12 mouse cellular contexts compared by ENCODE assay signal in genomic region chr1:155239169-155239568, GRCm38 (mm10). TPM values are rescaled to one million over a fixed set of nuclear protein-coding genes. Genes with fewer than 3 reads are reported as not detected.
A peak's percentile ranks its signal among the peaks of the same experiment; 100 is the strongest.
DNase-seq lines count a peak whose midpoint lies in the region; ATAC-seq and TF ChIP-seq lines count a peak whose summit lies in the region.
"Had no signal": no experiment of that assay in that cellular context is flagged by ENCODE, and none has a peak within 500 bp of the region (broad histone marks: within the 10 kb centered on the region; RNA-seq: fewer than 3 reads in every experiment).

No protein-coding gene starts in this region.

- H3K4me3 ChIP-seq in forebrain, embryonic 10.5 days: no peak overlapping the region
- no peak overlapping the region for H3K4me3 ChIP-seq in forebrain, embryonic 15.5 days
- no peak overlapping the region for H3K4me3 ChIP-seq in hindbrain, embryonic 10.5 days
- H3K4me3 ChIP-seq in hindbrain, postnatal 0 days (ENCODE audit: low read length): no peak overlapping the region

- peak overlapping the region; percentile 52 for H3K27ac ChIP-seq in forebrain, embryonic 10.5 days
- no peak overlapping the region for H3K27ac ChIP-seq in forebrain, embryonic 15.5 days (replicated peaks)
- H3K27ac ChIP-seq in hindbrain, embryonic 10.5 days: peak overlapping the region; percentile 17; the same call in 1 of the 2 replicates
- H3K27ac ChIP-seq in hindbrain, postnatal 0 days: no peak overlapping the region

- H3K9me3 ChIP-seq in forebrain, embryonic 10.5 days: no peaks in the 10 kb centered on the region
- H3K9me3 ChIP-seq in forebrain, embryonic 15.5 days: no peaks in the 10 kb centered on the region
- no peaks in the 10 kb centered on the region for H3K9me3 ChIP-seq in hindbrain, embryonic 10.5 days
- no peaks in the 10 kb centered on the region for H3K9me3 ChIP-seq in hindbrain, postnatal 0 days (ENCODE audit: low read length)

- no peak for DNase-seq in forebrain, embryonic 10.5 days (ENCODE audit: extremely low spot score, low spot score)
- DNase-seq in hindbrain, embryonic 10.5 days (ENCODE audit: low spot score): no peak
- DNase-seq in hindbrain, postnatal 0 days (ENCODE audit: low spot score): no peak
- peak; percentile 30 for DNase-seq in retina, postnatal 1 day
- no peak for DNase-seq in retina, embryonic 14.5 days (ENCODE audit: low spot score)
- DNase-seq in embryo, embryonic 10 days (ENCODE audit: low spot score): no peak
- DNase-seq in yolk sac, embryonic 10.5 days (ENCODE audit: low spot score): no peak
- DNase-seq: cerebellum, postnatal 25 days; lung, adult 2 months; thymus, adult 2 months had no signal

- peaks cover 30% of the 10 kb centered on the region for H3K27me3 ChIP-seq in forebrain, embryonic 10.5 days (ENCODE audit: poor library complexity, severe bottlenecking)
- 0 out of 2 replicates have a peak, but pooled peaks cover 2% of the 10 kb centered on the region for H3K27me3 ChIP-seq in forebrain, embryonic 15.5 days
- peaks cover 20% of the 10 kb centered on the region for H3K27me3 ChIP-seq in hindbrain, embryonic 10.5 days (ENCODE audit: insufficient read depth, poor library complexity, severe bottlenecking)
- H3K27me3 ChIP-seq in hindbrain, postnatal 0 days (ENCODE audit: insufficient read depth, low read length): no peaks in the 10 kb centered on the region

- peaks cover 27% of the 10 kb centered on the region for H3K36me3 ChIP-seq in forebrain, embryonic 10.5 days (replicated peaks)
- H3K36me3 ChIP-seq in forebrain, embryonic 15.5 days: no peaks in the 10 kb centered on the region
- H3K36me3 ChIP-seq in hindbrain, embryonic 10.5 days: peaks cover 22% of the 10 kb centered on the region
- no peaks in the 10 kb centered on the region for H3K36me3 ChIP-seq in hindbrain, postnatal 0 days (ENCODE audit: insufficient read depth, low read length)

- no peak for ATAC-seq in forebrain, embryonic 15.5 days (replicated peaks)
- ATAC-seq in hindbrain, postnatal 0 days: no peak
- ATAC-seq: intestine, postnatal 0 days had no signal

- H3K9ac ChIP-seq in forebrain, embryonic 15.5 days (replicated peaks): no peak overlapping the region
- H3K9ac ChIP-seq in hindbrain, postnatal 0 days (replicated peaks; ENCODE audit: low read length): no peak overlapping the region

- peaks cover 66% of the 10 kb centered on the region for H3K4me1 ChIP-seq in forebrain, embryonic 10.5 days
- peaks cover 50% of the 10 kb centered on the region for H3K4me1 ChIP-seq in forebrain, embryonic 15.5 days
- H3K4me1 ChIP-seq in hindbrain, embryonic 10.5 days (replicated peaks): peaks cover 65% of the 10 kb centered on the region
- H3K4me1 ChIP-seq in hindbrain, postnatal 0 days (ENCODE audit: insufficient read depth, low read length): peaks cover 6% of the 10 kb centered on the region

- no peak for TF ChIP-seq CTCF in hindbrain, postnatal 0 days (IDR thresholded peaks at IDR 0.05; ENCODE audit: low read depth)

- WGBS in forebrain, embryonic 10.5 days: 63% methylated on average over 4 of the region's 4 CpGs
- WGBS in forebrain, embryonic 15.5 days: 53% methylated on average over 4 of the region's 4 CpGs
- WGBS in hindbrain, embryonic 10.5 days: 80% methylated on average over 4 of the region's 4 CpGs
- WGBS in hindbrain, postnatal 0 days: 75% methylated on average over 4 of the region's 4 CpGs

- no peak overlapping the region for H3K4me2 ChIP-seq in forebrain, embryonic 15.5 days (replicated peaks)
- H3K4me2 ChIP-seq in hindbrain, postnatal 0 days (ENCODE audit: low read depth, low read length): no peak overlapping the region

RNA-seq across cellular contexts. Expression of gene BC034090, which starts 5.1 kb away (rescaled TPM):
- polyA plus RNA-seq in forebrain, embryonic 10.5 days (2016; fragmentation: Nextera tagmentation; extraction: Ambion mirVana): 3.6 and 4.4 TPM in 2 replicates
- polyA plus RNA-seq in forebrain, embryonic 15.5 days (2015; fragmentation: Nextera tagmentation; extraction: Ambion mirVana): 3.3 and 4.9 TPM in 2 replicates
- polyA plus RNA-seq in hindbrain, embryonic 10.5 days (2016; fragmentation: Nextera tagmentation; extraction: Ambion mirVana): 5.3 and 6.2 TPM in 2 replicates
- total RNA-seq in hindbrain, postnatal 0 days (2014; rRNA removed): 16.1 and 18.8 TPM in 2 replicates
- polyA plus RNA-seq in hindbrain, postnatal 0 days (2015; fragmentation: Nextera tagmentation; extraction: Ambion mirVana): 3.6 and 3.7 TPM in 2 replicates

Comparison
In these comparisons a context has a peak if more than half of its experiments do, and no peak if none do; other contexts are left out.
1. H3K27ac ChIP-seq: peak in forebrain, embryonic 10.5 days (single experiment) and hindbrain, embryonic 10.5 days (single experiment); none in forebrain, embryonic 15.5 days (single experiment) and hindbrain, postnatal 0 days (single experiment).